ENCODE assay signal across 8 mouse cellular contexts in the genomic region with DNA sequence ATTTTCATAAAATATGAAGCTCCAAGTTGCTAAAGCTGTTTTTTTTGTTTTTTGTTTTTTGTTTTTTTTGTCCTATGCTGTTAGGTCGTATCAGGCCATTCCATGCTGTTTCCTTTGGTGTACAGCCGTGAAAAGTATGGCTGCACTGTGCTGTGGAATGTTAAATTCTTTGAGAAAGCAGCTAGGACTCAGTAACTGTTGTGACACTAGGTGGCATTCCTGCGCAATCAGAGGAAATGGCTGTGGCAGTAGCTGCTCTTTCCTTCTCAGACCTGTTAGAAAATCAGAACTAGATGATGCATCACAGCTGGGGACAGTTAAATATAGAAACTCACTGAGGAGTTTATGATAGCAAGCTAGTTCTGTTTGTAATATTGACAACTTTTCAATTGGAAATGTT.
DNase-seq lines count a peak whose midpoint lies in the region; ATAC-seq and TF ChIP-seq lines count a peak whose summit lies in the region.

No protein-coding gene starts in this region.

- no peak for TF ChIP-seq POLR2A in brain, embryonic 14.5 days (IDR thresholded peaks at IDR 0.05; ENCODE audit: borderline replicate concordance, extremely low read depth, insufficient read depth, insufficient read length, poor library complexity, severe bottlenecking)
- no peak for TF ChIP-seq POLR2A in thymus, adult 2 months (IDR thresholded peaks at IDR 0.05; ENCODE audit: control insufficient read depth, extremely low read depth, insufficient read depth, low read length, poor library complexity)

- H3K9ac ChIP-seq in hindbrain, postnatal 0 days (replicated peaks; ENCODE audit: low read length), result no peak overlapping the region

- H3K4me2 ChIP-seq in hindbrain, postnatal 0 days (ENCODE audit: low read depth, low read length), result no peak overlapping the region

- no peaks in the 10 kb centered on the region for H3K4me1 ChIP-seq in hindbrain, postnatal 0 days (ENCODE audit: insufficient read depth, low read length)
- no peaks in the 10 kb centered on the region for H3K4me1 ChIP-seq in thymus, adult 2 months (replicated peaks; ENCODE audit: control insufficient read depth, insufficient read depth, low read length)

- no peaks in the 10 kb centered on the region for H3K27me3 ChIP-seq in hindbrain, postnatal 0 days (ENCODE audit: insufficient read depth, low read length)
- H3K27me3 ChIP-seq in thymus, adult 2 months (ENCODE audit: control insufficient read depth, insufficient read depth, low read length), result no peaks in the 10 kb centered on the region

- peak; percentile 22 for DNase-seq in kidney, postnatal 10 days
- DNase-seq in kidney, adult 9 months, result no peak
- DNase-seq in brain, embryonic 14.5 days (ENCODE audit: low read depth), result peak; percentile 75
- DNase-seq in hindbrain, postnatal 0 days (ENCODE audit: low spot score), result peak; percentile 75
- peak; percentile 21 for DNase-seq in retina, postnatal 1 day
- no peak for DNase-seq in testis, postnatal 14 days (ENCODE audit: low spot score)
- DNase-seq in urinary bladder, postnatal 36 days (ENCODE audit: low spot score in 2 of 2), result no peak
- no peak for DNase-seq in thymus, adult 2 months

- peak; percentile 49; the same call in 1 of the 2 replicates for TF ChIP-seq CTCF in brain, embryonic 14.5 days (IDR thresholded peaks at IDR 0.05; ENCODE audit: borderline replicate concordance, extremely low read depth, insufficient read depth, insufficient read length)
- TF ChIP-seq CTCF in hindbrain, postnatal 0 days (IDR thresholded peaks at IDR 0.05; ENCODE audit: low read depth), result peak; percentile 73
- TF ChIP-seq CTCF in thymus, adult 2 months (IDR thresholded peaks at IDR 0.05; ENCODE audit: borderline replicate concordance, control insufficient read depth, extremely low read depth, insufficient read depth, low read length, poor library complexity), result no peak

- 30% methylated on average over 3 of the region's 3 CpGs for WGBS in hindbrain, postnatal 0 days
- 39% methylated on average over 3 of the region's 3 CpGs for WGBS in thymus, adult 2 months

- no peaks in the 10 kb centered on the region for H3K36me3 ChIP-seq in hindbrain, postnatal 0 days (ENCODE audit: insufficient read depth, low read length)
- no peaks in the 10 kb centered on the region for H3K36me3 ChIP-seq in thymus, adult 2 months (ENCODE audit: control insufficient read depth, insufficient read depth, low read length)

- H3K27ac ChIP-seq in hindbrain, postnatal 0 days, result no peak overlapping the region
- no peak overlapping the region for H3K27ac ChIP-seq in thymus, adult 2 months (ENCODE audit: control insufficient read depth, insufficient read depth, low read length)

- no peak for ATAC-seq in hindbrain, postnatal 0 days

- H3K4me3 ChIP-seq in hindbrain, postnatal 0 days (ENCODE audit: low read length), result no peak overlapping the region
- no peak overlapping the region for H3K4me3 ChIP-seq in thymus, adult 2 months (ENCODE audit: control insufficient read depth, insufficient read depth, low read length)

- no peaks in the 10 kb centered on the region for H3K9me3 ChIP-seq in hindbrain, postnatal 0 days (ENCODE audit: low read length)

Comparison
In these comparisons a context has a peak if more than half of its experiments do, and no peak if none do; other contexts are left out.
1. DNase-seq: peak in kidney, postnatal 10 days (single experiment), brain, embryonic 14.5 days (single experiment), hindbrain, postnatal 0 days (single experiment) and retina, postnatal 1 day (single experiment); none in kidney, adult 9 months (single experiment), testis, postnatal 14 days (single experiment), urinary bladder, postnatal 36 days (0 of 2) and thymus, adult 2 months (single experiment).